Mouse (Mus musculus): ENCODE measurements at regions not wholly inside any gene's neighbourhood (a gene's known extent, or its start where the extent isn't known, plus 50 kb on each side); places are given as distances from the start of the nearest gene placed in this dataset.

DNA sequence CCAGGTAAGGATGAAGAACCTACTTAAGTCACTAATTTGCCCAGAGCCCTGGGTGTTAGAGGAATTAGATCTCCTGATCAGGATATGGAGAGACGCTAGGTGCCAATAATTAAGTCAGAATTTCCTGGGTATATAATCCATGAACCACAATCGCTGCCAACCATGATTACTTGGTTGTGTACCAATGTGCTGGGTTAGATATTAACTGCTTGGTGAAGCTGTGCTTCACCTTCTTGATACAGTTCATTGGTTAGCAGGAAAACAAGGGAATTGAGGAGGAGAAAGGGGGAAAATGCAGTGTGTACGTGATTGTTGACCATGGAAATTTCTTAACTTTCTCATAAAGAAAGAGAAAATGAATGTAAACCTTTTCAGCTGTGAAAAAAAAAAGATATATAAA, 961.7 kb upstream of the Slc39a10 start:
- no peak for DNase-seq (ENCODE audit: low spot score in 2 of 2)

DNA sequence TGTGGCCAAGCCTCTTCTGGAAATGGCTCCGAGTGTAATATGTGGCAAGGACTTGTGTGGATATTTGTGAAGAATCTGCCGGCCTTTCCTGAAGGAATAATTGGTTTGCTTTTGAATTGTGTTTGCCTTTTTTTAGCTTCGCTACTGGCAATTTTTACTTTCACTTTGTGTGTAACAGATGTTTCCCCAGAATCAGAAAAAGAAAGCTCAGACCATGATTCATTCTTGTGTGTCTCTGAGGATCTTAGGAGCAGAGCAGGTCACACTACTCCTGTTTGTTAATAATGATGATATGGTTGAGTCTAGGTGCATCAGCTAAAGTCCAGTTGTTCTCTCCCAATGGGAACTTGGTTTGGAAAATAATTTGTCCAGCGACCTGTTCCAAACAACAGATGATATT, 961.3 kb upstream of the Slc39a10 start:
- DNase-seq (ENCODE audit: low spot score in 2 of 2), result no peak

GRCm38 (mm10) chr1:47840811-47841210, 948.2 kb upstream of the Slc39a10 start:
- DNase-seq (ENCODE audit: low spot score in 2 of 2), result no peak

DNA sequence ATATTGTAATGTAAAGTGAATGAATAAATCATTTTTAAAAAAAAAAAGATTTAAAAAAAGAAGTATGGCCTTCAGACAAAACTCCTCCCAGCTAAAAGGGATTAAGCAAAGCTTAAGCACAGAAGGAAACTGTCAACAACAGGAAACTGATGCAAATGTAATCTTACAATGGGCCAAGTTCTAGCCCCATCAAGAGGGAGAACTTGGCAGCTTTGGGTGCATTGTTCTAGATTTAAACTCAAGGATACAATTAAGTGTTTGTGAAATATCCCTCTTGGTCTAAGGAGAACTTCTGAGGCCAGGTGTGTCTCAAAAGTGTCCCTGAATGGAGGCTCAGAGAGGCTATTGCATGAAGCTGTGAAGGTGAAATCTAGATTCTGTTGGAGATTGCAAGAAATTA, 941.4 kb upstream of the Slc39a10 start:
- no peak for DNase-seq (ENCODE audit: low spot score in 2 of 2)

GRCm38 (mm10) chr1:47827206-47827605, 934.6 kb upstream of the Slc39a10 start:
- DNase-seq (ENCODE audit: low spot score in 2 of 2), result no peak

GRCm38 (mm10) chr1:47809508-47809907, 916.9 kb upstream of the Slc39a10 start:
- DNase-seq (ENCODE audit: low spot score in 2 of 2), result peak in 1 of 2 experiments; percentile 10

DNA sequence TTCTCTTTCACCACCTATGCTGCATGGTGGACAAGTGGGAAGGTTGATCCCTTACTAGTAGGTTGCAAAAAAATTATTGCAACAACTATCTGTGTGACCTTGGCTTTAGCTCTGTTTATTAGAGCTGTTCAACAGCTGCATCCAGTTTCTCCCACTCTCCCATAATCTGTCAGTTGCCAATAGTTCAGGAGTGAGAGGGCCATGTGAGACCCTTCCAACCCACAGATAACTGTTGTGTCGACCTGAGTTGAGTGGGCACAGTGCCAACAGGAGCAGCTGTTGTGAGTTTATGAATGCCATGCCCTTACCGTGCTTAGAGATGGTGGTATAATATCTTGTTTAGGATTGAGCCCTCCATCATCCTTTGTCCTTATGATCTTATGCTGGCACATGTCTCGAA, 902.1 kb upstream of the Slc39a10 start:
- DNase-seq (ENCODE audit: low spot score in 2 of 2), result peak in 1 of 2 experiments; percentile 6
